In genomic region chr10:120397211-120397631, GRCm38 (mm10) we compare ENCODE assay signal across 21 mouse cellular contexts.
DNase-seq lines count a peak whose midpoint lies in the region; TF ChIP-seq lines count a peak whose summit lies in the region.
"Had no signal": no experiment of that assay in that cellular context is flagged by ENCODE, and none has a peak within 500 bp of the region (broad histone marks: within the 10 kb centered on the region; RNA-seq: fewer than 3 reads in every experiment).

No protein-coding gene starts in this region.

- no peak for TF ChIP-seq POLR2A in testis, adult 2 months (IDR thresholded peaks at IDR 0.05; ENCODE audit: control insufficient read depth, low read depth, low read length)
- no peak for TF ChIP-seq POLR2A in embryonic fibroblast, embryonic 13.5 days (IDR thresholded peaks at IDR 0.05; ENCODE audit: low read depth, low read length)

- H3K27me3 ChIP-seq in testis, adult 2 months (ENCODE audit: control insufficient read depth, insufficient read depth, low read length): no peaks in the 10 kb centered on the region
- H3K27me3 ChIP-seq: CH12.LX; limb, embryonic 13.5 days; liver, embryonic 13.5 days; lung, embryonic 15.5 days had no signal

- H3K4me1 ChIP-seq in testis, adult 2 months (ENCODE audit: control insufficient read depth, insufficient read depth, low read length): peaks cover 7% of the 10 kb centered on the region
- H3K4me1 ChIP-seq in embryonic fibroblast, embryonic 13.5 days (ENCODE audit: control insufficient read depth, insufficient read depth, low read length): peaks cover 49% of the 10 kb centered on the region

- no peak for TF ChIP-seq CTCF in testis, adult 2 months (IDR thresholded peaks at IDR 0.05; ENCODE audit: control insufficient read depth, insufficient read depth, insufficient replicate concordance, low read depth, low read length)
- TF ChIP-seq CTCF in embryonic fibroblast, embryonic 13.5 days (IDR thresholded peaks at IDR 0.05; ENCODE audit: borderline replicate concordance, insufficient read depth, low read length): no peak

- no peak overlapping the region for H3K27ac ChIP-seq in testis, adult 2 months (ENCODE audit: control insufficient read depth, insufficient read depth, low read depth, low read length)
- peak overlapping the region; percentile 44; the same call in 1 of the 2 replicates for H3K27ac ChIP-seq in embryonic fibroblast, embryonic 13.5 days (ENCODE audit: insufficient read depth, low read length)
- H3K27ac ChIP-seq: forebrain, embryonic 15.5 days; limb, embryonic 13.5 days; liver, embryonic 13.5 days; lung, embryonic 15.5 days had no signal

- DNase-seq in embryo, embryonic 10 days (ENCODE audit: low spot score): peak; percentile 64
- DNase-seq in embryo, embryonic 9.5 days (ENCODE audit: extremely low spot score): no peak
- no peak for DNase-seq in testis, postnatal 14 days (ENCODE audit: low spot score)
- no peak for DNase-seq in thymus, adult 18-20 months
- DNase-seq in ovary, postnatal 14 days (ENCODE audit: low spot score): no peak
- DNase-seq: cerebellum, adult 9-10 months; gastrocnemius, postnatal 25 days; kidney, adult 2 months; kidney, postnatal 4 days; liver, embryonic 13.5 days; lung, postnatal 4 days; retina, postnatal 1 day; right cerebral cortex, postnatal 4 days; thymus, postnatal 36 days had no signal

- H3K36me3 ChIP-seq in testis, adult 2 months (ENCODE audit: control insufficient read depth, insufficient read depth, low read length): no peaks in the 10 kb centered on the region
- H3K36me3 ChIP-seq: forebrain, embryonic 15.5 days; liver, embryonic 13.5 days; lung, embryonic 15.5 days had no signal

- peak overlapping the region; percentile 8 for H3K4me3 ChIP-seq in testis, adult 2 months (ENCODE audit: control insufficient read depth, low read depth, low read length)
- H3K4me3 ChIP-seq in embryonic fibroblast, embryonic 13.5 days (ENCODE audit: insufficient read depth, low read length): no peak overlapping the region
- H3K4me3 ChIP-seq: erythroblast, embryonic 14.5 days; forebrain, embryonic 15.5 days; limb, embryonic 13.5 days; liver, embryonic 13.5 days; lung, embryonic 15.5 days had no signal
